Mouse (Mus musculus): ENCODE results near the gene Cyp26b1.
"Not testable (repeated sequence)": the region's sequence is repeated elsewhere in the genome, so short reads cannot be mapped to it uniquely, and the experiment has no call there.

Cyp26b1 gene

GRCm38 (mm10) chr6:84593693-84594092 lies at the start of gene Cyp26b1:
Gene Cyp26b1, minus strand, starts transcription at chr6:84593908.
- no peak for DNase-seq

GRCm38 (mm10) chr6:84641062-84641431 lies 47.3 kb upstream of the Cyp26b1 start:
- DNase-seq = no peak

- peak; percentile 57 to 71 for DNase-seq
Observed at GRCm38 (mm10) chr6:84640324-84641061, 46.8 kb upstream of the Cyp26b1 start.

- peak; percentile 57 to 60 for DNase-seq
Observed at GRCm38 (mm10) chr6:84638206-84638605, 44.5 kb upstream of the Cyp26b1 start.

GRCm38 (mm10) chr6:84631588-84631987 lies 37.9 kb upstream of the Cyp26b1 start:
- no peak for DNase-seq

- peak; percentile 12 to 39 for DNase-seq
Observed at GRCm38 (mm10) chr6:84630276-84630675, 36.6 kb upstream of the Cyp26b1 start.

- no peak for DNase-seq
Observed at GRCm38 (mm10) chr6:84628831-84629230, 35.1 kb upstream of the Cyp26b1 start.

GRCm38 (mm10) chr6:84626398-84626797 lies 32.7 kb upstream of the Cyp26b1 start:
- DNase-seq = no peak

GRCm38 (mm10) chr6:84619166-84619565 lies 25.5 kb upstream of the Cyp26b1 start:
- no peak for DNase-seq

GRCm38 (mm10) chr6:84617051-84617450 lies 23.3 kb upstream of the Cyp26b1 start:
- DNase-seq = no peak

GRCm38 (mm10) chr6:84616586-84616985 lies 22.9 kb upstream of the Cyp26b1 start:
- no peak for DNase-seq

GRCm38 (mm10) chr6:84613561-84613960 lies 19.9 kb upstream of the Cyp26b1 start:
- no peak for DNase-seq

GRCm38 (mm10) chr6:84601136-84601889 lies 7.6 kb upstream of the Cyp26b1 start:
- no peak for DNase-seq

- DNase-seq = not testable (repeated sequence)
Observed at GRCm38 (mm10) chr6:84599296-84599695, 5.6 kb upstream of the Cyp26b1 start.

- DNase-seq = no peak
Observed at GRCm38 (mm10) chr6:84598725-84599124, 5.0 kb upstream of the Cyp26b1 start.

- DNase-seq = no peak
Observed at GRCm38 (mm10) chr6:84594626-84595025, 918 bp upstream of the Cyp26b1 start.

- no peak for DNase-seq
Observed at GRCm38 (mm10) chr6:84590961-84591745, 2.6 kb downstream of the Cyp26b1 start.

GRCm38 (mm10) chr6:84589742-84590686 lies 3.7 kb downstream of the Cyp26b1 start:
- DNase-seq = peak; percentile 83 to 90

- DNase-seq = peak; percentile 63 to 81
Observed at GRCm38 (mm10) chr6:84588895-84589652, 4.6 kb downstream of the Cyp26b1 start.

GRCm38 (mm10) chr6:84588221-84588894 lies 5.3 kb downstream of the Cyp26b1 start:
- DNase-seq = peak; percentile 34 to 50
